Mouse (Mus musculus): ENCODE data around the gene Pstpip1. TPM values are rescaled to one million over a fixed set of nuclear protein-coding genes. Genes with fewer than 3 reads are reported as not detected.
A peak's percentile ranks its signal among the peaks of the same experiment; 100 is the strongest.

The Pstpip1 gene
- polyA plus RNA-seq, 1 experiment from 2014 or later: 0.75 TPM

- no peaks in the 10 kb centered on the region for H3K27me3 ChIP-seq
- no peak overlapping the region for H3K27ac ChIP-seq (replicated peaks)
- ATAC-seq (ENCODE audit: low FRiP score, low read depth): no peak
- no peak overlapping the region for H3K9ac ChIP-seq (replicated peaks)
- no peak overlapping the region for H3K4me3 ChIP-seq
- H3K4me1 ChIP-seq: no peaks in the 10 kb centered on the region; the same call in 1 of the 2 replicates
- no peaks in the 10 kb centered on the region for H3K9me3 ChIP-seq
- WGBS: 60% methylated on average over 7 of the region's 7 CpGs
- no peak overlapping the region for H3K4me2 ChIP-seq (replicated peaks)
- H3K36me3 ChIP-seq: peaks cover 44% of the 10 kb centered on the region
Observed at GRCm38 (mm10) chr9:56075901-56076620, 13.7 kb upstream of the Pstpip1 start.

DNA sequence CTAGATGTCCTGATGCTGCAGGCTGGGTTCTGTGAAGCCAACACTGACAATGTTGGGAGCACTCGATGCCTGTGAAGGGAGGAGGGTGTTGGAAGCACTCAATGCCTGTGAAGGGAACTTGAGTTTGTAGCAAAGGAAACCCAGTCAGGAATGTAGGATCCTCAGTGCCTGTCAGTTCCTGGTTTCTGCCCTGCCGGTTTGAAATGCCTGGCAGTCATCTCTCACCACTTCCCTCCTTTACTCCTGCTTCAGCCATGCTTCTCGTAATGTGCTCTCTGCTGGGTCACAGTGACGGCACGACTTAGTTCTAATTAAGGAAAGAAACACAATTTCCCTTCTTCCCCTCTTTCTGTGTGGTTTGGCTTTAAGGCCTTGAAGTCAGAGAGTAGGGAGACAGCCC lies 10.2 kb upstream of the Pstpip1 start:
- WGBS: 86% methylated on average over 5 of the region's 5 CpGs
- peaks cover 30% of the 10 kb centered on the region for H3K36me3 ChIP-seq
- H3K9ac ChIP-seq (replicated peaks): no peak overlapping the region
- H3K4me2 ChIP-seq (replicated peaks): no peak overlapping the region
- no peak for ATAC-seq (ENCODE audit: low FRiP score, low read depth)
- no peak overlapping the region for H3K27ac ChIP-seq (replicated peaks)
- no peaks in the 10 kb centered on the region; the same call in 1 of the 2 replicates for H3K4me1 ChIP-seq
- H3K27me3 ChIP-seq: no peaks in the 10 kb centered on the region
- no peak overlapping the region for H3K4me3 ChIP-seq
- H3K9me3 ChIP-seq: no peaks in the 10 kb centered on the region

DNA sequence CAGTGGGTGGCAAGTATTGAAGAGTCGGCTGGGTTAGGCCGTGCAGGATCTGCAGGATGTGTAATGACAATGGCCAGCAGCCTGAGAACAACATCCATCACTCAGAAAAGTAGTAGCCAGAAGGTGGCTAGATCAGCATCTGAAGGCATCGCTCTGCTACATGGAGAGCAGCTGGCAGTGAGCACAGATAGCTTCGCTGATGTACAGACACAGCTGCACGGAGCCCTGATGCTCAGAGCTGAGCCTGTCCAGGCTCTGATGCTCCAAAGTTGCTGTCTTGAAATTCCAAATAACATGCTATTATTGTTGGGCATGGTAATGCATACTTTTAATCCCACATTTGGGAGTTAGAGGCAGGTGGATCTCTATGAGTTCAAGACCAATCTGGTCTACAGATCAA lies 3.2 kb upstream of the Pstpip1 start:
- no peak for ATAC-seq (ENCODE audit: low FRiP score, low read depth)
- no peak overlapping the region for H3K4me3 ChIP-seq
- no peak overlapping the region for H3K4me2 ChIP-seq (replicated peaks)
- peaks cover 10% of the 10 kb centered on the region for H3K4me1 ChIP-seq
- no peaks in the 10 kb centered on the region for H3K9me3 ChIP-seq
- no peak overlapping the region for H3K9ac ChIP-seq (replicated peaks)
- 0 out of 2 replicates have a peak, but pooled peaks cover 4% of the 10 kb centered on the region for H3K36me3 ChIP-seq
- H3K27me3 ChIP-seq: no peaks in the 10 kb centered on the region
- WGBS: 89% methylated on average over 5 of the region's 5 CpGs
- no peak overlapping the region for H3K27ac ChIP-seq (replicated peaks)

- no peaks in the 10 kb centered on the region for H3K36me3 ChIP-seq
- 0 out of 2 replicates have a peak, but pooled peaks have one; percentile 6 for ATAC-seq (ENCODE audit: low FRiP score, low read depth)
- no peaks in the 10 kb centered on the region for H3K9me3 ChIP-seq
- 0 out of 2 replicates have a peak overlapping the region, but pooled peaks have one; percentile 58 for H3K27ac ChIP-seq (replicated peaks)
- H3K27me3 ChIP-seq: no peaks in the 10 kb centered on the region
- 80% methylated on average over 5 of the region's 5 CpGs for WGBS
- H3K9ac ChIP-seq (replicated peaks): no peak overlapping the region
- peaks cover 10% of the 10 kb centered on the region for H3K4me1 ChIP-seq
- H3K4me3 ChIP-seq: no peak overlapping the region
- no peak overlapping the region for H3K4me2 ChIP-seq (replicated peaks)
Observed at GRCm38 (mm10) chr9:56090546-56091225, 924 bp downstream of the Pstpip1 start.

- ATAC-seq (ENCODE audit: low FRiP score, low read depth): no peak
- H3K4me3 ChIP-seq: no peak overlapping the region
- no peaks in the 10 kb centered on the region for H3K9me3 ChIP-seq
- no peak overlapping the region for H3K9ac ChIP-seq (replicated peaks)
- 58% methylated on average over 2 of the region's 2 CpGs for WGBS
- H3K36me3 ChIP-seq: no peaks in the 10 kb centered on the region
- H3K27me3 ChIP-seq: no peaks in the 10 kb centered on the region
- H3K27ac ChIP-seq (replicated peaks): no peak overlapping the region
- no peak overlapping the region for H3K4me2 ChIP-seq (replicated peaks)
- peaks cover 10% of the 10 kb centered on the region for H3K4me1 ChIP-seq
Observed at GRCm38 (mm10) chr9:56092102-56092501, 2.3 kb downstream of the Pstpip1 start.

- no peaks in the 10 kb centered on the region for H3K36me3 ChIP-seq
- 93% methylated on average over 4 of the region's 4 CpGs for WGBS
- no peak overlapping the region for H3K4me3 ChIP-seq
- no peaks in the 10 kb centered on the region for H3K9me3 ChIP-seq
- H3K4me2 ChIP-seq (replicated peaks): no peak overlapping the region
- no peak overlapping the region for H3K9ac ChIP-seq (replicated peaks)
- ATAC-seq (ENCODE audit: low FRiP score, low read depth): no peak
- no peak overlapping the region for H3K27ac ChIP-seq (replicated peaks)
- H3K27me3 ChIP-seq: no peaks in the 10 kb centered on the region; the same call in 1 of the 2 replicates
- H3K4me1 ChIP-seq: no peaks in the 10 kb centered on the region
Observed at GRCm38 (mm10) chr9:56097584-56098298, 8.0 kb downstream of the Pstpip1 start.

DNA sequence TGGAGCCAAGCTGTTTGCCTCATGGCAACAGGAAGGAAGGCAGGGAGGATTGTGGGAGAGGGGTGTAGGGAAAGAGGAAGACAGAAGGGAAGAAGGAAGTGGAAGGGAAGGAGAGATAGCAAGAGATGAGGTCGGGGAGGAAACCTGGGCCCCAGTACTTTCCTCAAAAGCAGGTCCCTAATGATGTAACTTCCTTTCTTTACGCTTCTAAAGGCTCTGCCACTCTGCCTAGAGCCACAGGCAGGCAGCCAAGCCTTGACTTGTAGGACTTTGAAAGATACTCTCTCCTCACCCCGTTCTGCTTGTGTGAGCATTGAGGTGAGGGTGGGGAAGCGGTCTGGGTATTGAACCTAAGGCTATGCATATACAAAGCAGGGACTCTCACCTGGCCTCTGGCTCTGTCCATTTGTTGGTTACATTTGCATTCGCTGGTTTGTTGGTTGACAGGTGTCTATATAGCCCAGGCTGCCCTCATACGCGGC lies 10.3 kb downstream of the Pstpip1 start:
- no peak overlapping the region for H3K9ac ChIP-seq (replicated peaks)
- no peaks in the 10 kb centered on the region for H3K4me1 ChIP-seq
- H3K27me3 ChIP-seq: no peaks in the 10 kb centered on the region; the same call in 1 of the 2 replicates
- no peak overlapping the region for H3K27ac ChIP-seq (replicated peaks)
- no peak overlapping the region for H3K4me2 ChIP-seq (replicated peaks)
- H3K9me3 ChIP-seq: no peaks in the 10 kb centered on the region
- no peaks in the 10 kb centered on the region for H3K36me3 ChIP-seq
- no peak for ATAC-seq (ENCODE audit: low FRiP score, low read depth)
- 87% methylated on average over 7 of the region's 7 CpGs for WGBS
- no peak overlapping the region for H3K4me3 ChIP-seq

GRCm38 (mm10) chr9:56101022-56101421 lies 11.3 kb downstream of the Pstpip1 start:
- Histone ChIP-seq H3K4me3 (no peak overlapping the region), H3K9ac (replicated peaks) (no peak overlapping the region), H3K36me3 (no peaks in the 10 kb centered on the region), H3K27ac (replicated peaks) (no peak overlapping the region), H3K4me2 (replicated peaks) (no peak overlapping the region), H3K4me1 (no peaks in the 10 kb centered on the region), H3K27me3 (no peaks in the 10 kb centered on the region; the same call in 1 of the 2 replicates), H3K9me3 (no peaks in the 10 kb centered on the region)
- WGBS: 77% methylated on average over 4 of the region's 4 CpGs
- no peak for ATAC-seq (ENCODE audit: low FRiP score, low read depth)

- no peak overlapping the region for H3K4me2 ChIP-seq (replicated peaks)
- H3K27ac ChIP-seq (replicated peaks): no peak overlapping the region
- no peaks in the 10 kb centered on the region for H3K27me3 ChIP-seq
- H3K4me3 ChIP-seq: no peak overlapping the region
- ATAC-seq (ENCODE audit: low FRiP score, low read depth): no peak
- H3K36me3 ChIP-seq: no peaks in the 10 kb centered on the region
- H3K9ac ChIP-seq (replicated peaks): no peak overlapping the region
- no peaks in the 10 kb centered on the region for H3K9me3 ChIP-seq
- no peaks in the 10 kb centered on the region for H3K4me1 ChIP-seq
- WGBS: 91% methylated on average over 7 of the region's 7 CpGs
Observed at GRCm38 (mm10) chr9:56104921-56105320, 15.2 kb downstream of the Pstpip1 start.

GRCm38 (mm10) chr9:56106274-56107072 lies 16.7 kb downstream of the Pstpip1 start:
- Histone ChIP-seq H3K36me3 (no peaks in the 10 kb centered on the region), H3K9me3 (no peaks in the 10 kb centered on the region), H3K4me2 (replicated peaks) (no peak overlapping the region), H3K27me3 (no peaks in the 10 kb centered on the region), H3K4me3 (no peak overlapping the region), H3K4me1 (no peaks in the 10 kb centered on the region), H3K27ac (replicated peaks) (no peak overlapping the region), H3K9ac (replicated peaks) (no peak overlapping the region)
- WGBS: 79% methylated on average over 6 of the region's 6 CpGs
- ATAC-seq (ENCODE audit: low FRiP score, low read depth): no peak

DNA sequence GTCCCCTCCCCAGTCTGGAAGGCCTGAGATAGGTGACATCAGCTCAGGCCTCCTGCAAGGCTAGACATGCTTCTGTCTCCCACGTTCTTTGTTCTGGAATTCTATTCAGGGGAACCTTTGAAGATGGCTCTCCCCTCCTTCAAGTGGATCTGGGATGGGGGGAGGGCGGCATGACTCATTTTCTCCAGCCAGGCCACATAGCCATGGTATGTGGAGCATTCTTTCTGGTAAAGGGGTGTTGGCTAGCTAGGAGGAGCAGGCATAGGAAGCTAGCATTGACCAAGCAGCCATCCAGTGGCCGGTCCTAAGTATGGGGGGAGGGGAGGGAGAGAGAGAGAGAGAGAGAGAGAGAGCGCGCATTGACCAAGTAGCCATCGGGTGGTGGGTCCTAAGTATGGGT lies 17.8 kb downstream of the Pstpip1 start:
- H3K27me3 ChIP-seq: no peaks in the 10 kb centered on the region
- no peak overlapping the region for H3K4me2 ChIP-seq (replicated peaks)
- H3K4me1 ChIP-seq: no peaks in the 10 kb centered on the region
- no peak overlapping the region for H3K4me3 ChIP-seq
- no peak for ATAC-seq (ENCODE audit: low FRiP score, low read depth)
- H3K27ac ChIP-seq (replicated peaks): no peak overlapping the region
- H3K9me3 ChIP-seq: no peaks in the 10 kb centered on the region
- WGBS: 67% methylated on average over 6 of the region's 6 CpGs
- H3K9ac ChIP-seq (replicated peaks): no peak overlapping the region
- no peaks in the 10 kb centered on the region for H3K36me3 ChIP-seq
